Mouse (Mus musculus) kidney, adult 2 months (tissue): Measurements from ENCODE around the gene Spsb1. TPM values are rescaled to one million over a fixed set of nuclear protein-coding genes. Genes with fewer than 3 reads are reported as not detected.

Experiments used
- DNase-seq: peaks from one replicate; pipeline ENCODE4 v3.0.0; 2021
- H3K27ac ChIP-seq: fragments of 200-500 bp; 2 replicates; pipeline ENCODE4 v1.5.1; 2012; ENCODE audit warnings: low read depth, low read length, control low read depth, inconsistent platforms; ENCODE audit not compliant: insufficient read depth
- H3K27me3 ChIP-seq: fragments of 200-500 bp; replicated peaks from 2 replicates; pipeline ENCODE4 v1.6.1; 2012; ENCODE audit warnings: mild to moderate bottlenecking, moderate library complexity, low read length, inconsistent platforms; ENCODE audit not compliant: control insufficient read depth, insufficient read depth
- H3K36me3 ChIP-seq: fragments of 200-500 bp; 2 replicates; pipeline ENCODE4 v1.6.1; 2012; ENCODE audit warnings: mild to moderate bottlenecking, moderate library complexity, low read length, inconsistent platforms; ENCODE audit not compliant: control insufficient read depth, insufficient read depth
- H3K4me1 ChIP-seq: fragments of 200-500 bp; 2 replicates; pipeline ENCODE4 v1.6.1; 2011; ENCODE audit warnings: low read length; ENCODE audit not compliant: control insufficient read depth, insufficient read depth
- H3K4me3 ChIP-seq: fragments of 200-500 bp; 2 replicates; pipeline ENCODE4 v1.5.1; 2011; ENCODE audit warnings: mild to moderate bottlenecking, low read depth, low read length, control low read depth; ENCODE audit not compliant: insufficient read depth
- CTCF ChIP-seq: fragments of 200-500 bp; conservative IDR thresholded peaks from 2 replicates; pipeline ENCODE4 v1.5.1; 2011; ENCODE audit warnings: low read depth, mild to moderate bottlenecking, control low read depth, low read length, moderate library complexity, mixed read lengths; ENCODE audit not compliant: insufficient read depth, insufficient read length
- POLR2A ChIP-seq: fragments of 200-500 bp; IDR thresholded peaks from one replicate; pipeline ENCODE4 v1.6.1; 2011; ENCODE audit warnings: low read depth, low read length, control low read depth
- whole genome bisulfite sequencing: fragments of 180-500 bp; shearing (Covaris S2); methylation state at CpG from one replicate; pipeline ENCODE4 v1.1.7; 2018; 5-methylcytosine and 5-hydroxymethylcytosine counted together
- polyA plus RNA-seq: library from polyadenylated mRNA; depleted of rRNA; stranded (reverse); fragments of >200 nt; gene quantifications from 2 replicates; pipeline ENCODE4 v1.2.3, GENCODE M21; 2012

Gene Spsb1
- polyA plus RNA-seq, 1 experiment = 6.5 TPM

- Histone ChIP-seq H3K36me3 (no peaks in the 10 kb centered on the region), H3K4me3 (no peak overlapping the region), H3K4me1 (peaks cover 8% of the 10 kb centered on the region), H3K27me3 (no peaks in the 10 kb centered on the region), H3K27ac (no peak overlapping the region)
- TF ChIP-seq CTCF (no peak), POLR2A (no peak)
- WGBS = 92% methylated on average over 9 of the region's 9 CpGs
- DNase-seq = no peak
Observed at GRCm38 (mm10) chr4:149952201-149952600, 2.6 kb downstream of the Spsb1 start.

GRCm38 (mm10) chr4:149951201-149951600, 3.6 kb downstream of the Spsb1 start:
- peaks cover 8% of the 10 kb centered on the region for H3K4me1 ChIP-seq
- no peak for DNase-seq
- TF ChIP-seq CTCF = no peak
- no peak for TF ChIP-seq POLR2A
- H3K36me3 ChIP-seq = no peaks in the 10 kb centered on the region
- no peaks in the 10 kb centered on the region for H3K27me3 ChIP-seq
- 92% methylated on average over 13 of the region's 13 CpGs for WGBS
- H3K4me3 ChIP-seq = no peak overlapping the region
- H3K27ac ChIP-seq = no peak overlapping the region

DNA sequence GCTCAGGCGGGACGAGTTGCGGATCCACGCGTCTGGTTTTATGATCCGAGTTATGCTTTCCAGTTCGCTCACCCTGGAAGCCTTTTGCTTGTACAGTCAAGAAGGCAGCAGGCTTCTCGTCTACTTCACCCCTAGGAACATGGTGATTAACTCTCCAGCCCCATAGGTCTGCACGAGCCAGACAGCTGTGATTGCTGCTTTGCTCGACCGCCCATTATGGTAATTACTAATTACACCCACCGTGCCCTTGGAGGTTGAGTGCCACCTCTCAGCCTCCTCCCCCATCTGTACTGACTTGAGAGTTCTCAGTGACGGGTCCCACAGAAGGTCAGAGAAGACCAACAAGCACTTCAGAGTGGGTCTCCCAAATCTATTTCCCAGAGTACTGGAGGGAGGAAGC, 5.2 kb downstream of the Spsb1 start:
- 54% methylated on average over 13 of the region's 13 CpGs for WGBS
- Histone ChIP-seq H3K4me3 (no peak overlapping the region), H3K36me3 (no peaks in the 10 kb centered on the region), H3K27ac (no peak overlapping the region), H3K4me1 (peaks cover 4% of the 10 kb centered on the region; the same call in 1 of the 2 replicates), H3K27me3 (no peaks in the 10 kb centered on the region)
- no peak for TF ChIP-seq POLR2A
- no peak for TF ChIP-seq CTCF
- no peak for DNase-seq

DNA sequence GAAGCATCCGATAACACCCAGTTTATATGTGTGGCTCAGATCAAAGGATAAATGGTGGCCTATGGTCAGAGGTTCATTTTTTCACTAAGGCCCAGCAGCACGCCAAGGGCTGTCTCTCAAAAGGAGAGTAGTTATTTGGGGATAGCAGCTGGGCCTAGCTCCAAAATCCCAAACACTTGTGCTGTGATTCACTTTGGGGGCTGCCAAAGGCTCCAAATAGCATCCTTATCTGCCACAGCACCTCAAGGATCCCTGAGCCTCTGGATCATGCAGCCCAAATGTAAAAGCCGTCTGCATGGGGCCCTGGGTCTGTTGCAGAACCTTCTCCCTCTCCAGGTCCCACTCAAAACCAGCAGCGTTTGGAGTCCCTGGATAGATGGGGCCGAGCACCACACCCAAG, 6.7 kb downstream of the Spsb1 start:
- Histone ChIP-seq H3K27me3 (no peaks in the 10 kb centered on the region), H3K36me3 (no peaks in the 10 kb centered on the region), H3K4me3 (no peak overlapping the region), H3K27ac (no peak overlapping the region), H3K4me1 (no peaks in the 10 kb centered on the region)
- TF ChIP-seq POLR2A = no peak
- no peak for TF ChIP-seq CTCF
- WGBS = 89% methylated on average over 5 of the region's 5 CpGs
- no peak for DNase-seq

GRCm38 (mm10) chr4:149947396-149947795, 7.4 kb downstream of the Spsb1 start:
- Histone ChIP-seq H3K27ac (no peak overlapping the region), H3K36me3 (no peaks in the 10 kb centered on the region), H3K4me3 (no peak overlapping the region), H3K27me3 (no peaks in the 10 kb centered on the region), H3K4me1 (no peaks in the 10 kb centered on the region)
- TF ChIP-seq CTCF (no peak), POLR2A (no peak)
- 91% methylated on average over 5 of the region's 5 CpGs for WGBS
- no peak for DNase-seq

GRCm38 (mm10) chr4:149945194-149945593, 9.6 kb downstream of the Spsb1 start:
- WGBS = 81% methylated on average over 9 of the region's 9 CpGs
- TF ChIP-seq CTCF = no peak
- TF ChIP-seq POLR2A = no peak
- H3K27ac ChIP-seq = no peak overlapping the region
- no peaks in the 10 kb centered on the region for H3K36me3 ChIP-seq
- no peaks in the 10 kb centered on the region for H3K4me1 ChIP-seq
- DNase-seq = no peak
- no peak overlapping the region for H3K4me3 ChIP-seq
- H3K27me3 ChIP-seq = no peaks in the 10 kb centered on the region

GRCm38 (mm10) chr4:149944214-149944613, 10.6 kb downstream of the Spsb1 start:
- no peaks in the 10 kb centered on the region for H3K27me3 ChIP-seq
- no peak for DNase-seq
- H3K4me3 ChIP-seq = no peak overlapping the region
- H3K4me1 ChIP-seq = no peaks in the 10 kb centered on the region
- WGBS = 69% methylated on average over 12 of the region's 12 CpGs
- no peaks in the 10 kb centered on the region for H3K36me3 ChIP-seq
- H3K27ac ChIP-seq = no peak overlapping the region
- TF ChIP-seq CTCF = no peak
- no peak for TF ChIP-seq POLR2A

- Histone ChIP-seq H3K4me1 (no peaks in the 10 kb centered on the region), H3K27ac (no peak overlapping the region), H3K4me3 (no peak overlapping the region), H3K27me3 (no peaks in the 10 kb centered on the region), H3K36me3 (no peaks in the 10 kb centered on the region)
- no peak for DNase-seq
- WGBS = 53% methylated on average over 10 of the region's 10 CpGs
- TF ChIP-seq CTCF (no peak), POLR2A (no peak)
Observed at GRCm38 (mm10) chr4:149942831-149943741, 11.8 kb downstream of the Spsb1 start.
